Mouse (Mus musculus) midbrain, embryonic 16.5 days (tissue): ENCODE measurements around the gene Tomm6. TPM values are rescaled to one million over a fixed set of nuclear protein-coding genes. Genes with fewer than 3 reads are reported as not detected.

Source experiments
- ATAC-seq: fragments of 200-750 bp; cut with Nextera tagmentation; 2 replicates; pipeline ENCODE4 v1.8.0; 2017; ENCODE audit warnings: moderate TSS enrichment
- H3K27ac ChIP-seq: fragments of 300-500 bp; sonication (generic); 2 replicates; pipeline ENCODE4 v1.5.1; 2014; ENCODE audit warnings: mild to moderate bottlenecking, low read length, mixed read lengths
- H3K27me3 ChIP-seq: fragments of 300-500 bp; sonication (generic); 2 replicates; pipeline ENCODE4 v1.6.1; 2014; ENCODE audit warnings: low read depth, low read length, mixed read lengths; ENCODE audit not compliant: control insufficient read depth, insufficient read depth
- H3K36me3 ChIP-seq: fragments of 300-500 bp; sonication (generic); 2 replicates; pipeline ENCODE4 v1.6.1; 2014; ENCODE audit warnings: mild to moderate bottlenecking, low read length, moderate library complexity, mixed read lengths; ENCODE audit not compliant: control insufficient read depth, insufficient read depth
- H3K4me1 ChIP-seq: fragments of 300-500 bp; sonication (generic); 2 replicates; pipeline ENCODE4 v1.6.1; 2014; ENCODE audit warnings: mild to moderate bottlenecking, low read length, mixed read lengths; ENCODE audit not compliant: control insufficient read depth, insufficient read depth
- H3K4me2 ChIP-seq: fragments of 300-500 bp; sonication (generic); 2 replicates; pipeline ENCODE4 v1.6.1; 2014; ENCODE audit warnings: mild to moderate bottlenecking, low read length, mixed read lengths
- H3K4me3 ChIP-seq: fragments of 300-500 bp; sonication (generic); 2 replicates; pipeline ENCODE4 v1.5.1; 2014; ENCODE audit warnings: low read depth, mild to moderate bottlenecking, low read length, moderate library complexity, mixed read lengths
- H3K9ac ChIP-seq: fragments of 300-500 bp; sonication (generic); 2 replicates; pipeline ENCODE4 v1.6.1; 2014; ENCODE audit warnings: low read depth, low read length, mixed read lengths
- H3K9me3 ChIP-seq: fragments of 300-500 bp; sonication (generic); replicated peaks from 2 replicates; pipeline ENCODE4 v1.6.1; 2014; ENCODE audit warnings: mild to moderate bottlenecking, low read length, mixed read lengths; ENCODE audit not compliant: control insufficient read depth, poor library complexity, severe bottlenecking
- WGBS: fragments of 180-500 bp; shearing (Covaris S2); extraction: QIAGEN DNeasy Blood & Tissue Kit; methylation state at CpG from one replicate; pipeline ENCODE4 v1.1.7; 2014; 5-methylcytosine and 5-hydroxymethylcytosine counted together
- polyA plus RNA-seq: library from polyadenylated mRNA; unstranded; fragments of >200 nt; fragmentation: Nextera tagmentation; extraction: Ambion mirVana; gene quantifications from 2 replicates; pipeline ENCODE4 v1.2.1, GENCODE M21; 2015

Tomm6 gene
- polyA plus RNA-seq, 1 experiment from 2014 or later: 252 TPM

DNA sequence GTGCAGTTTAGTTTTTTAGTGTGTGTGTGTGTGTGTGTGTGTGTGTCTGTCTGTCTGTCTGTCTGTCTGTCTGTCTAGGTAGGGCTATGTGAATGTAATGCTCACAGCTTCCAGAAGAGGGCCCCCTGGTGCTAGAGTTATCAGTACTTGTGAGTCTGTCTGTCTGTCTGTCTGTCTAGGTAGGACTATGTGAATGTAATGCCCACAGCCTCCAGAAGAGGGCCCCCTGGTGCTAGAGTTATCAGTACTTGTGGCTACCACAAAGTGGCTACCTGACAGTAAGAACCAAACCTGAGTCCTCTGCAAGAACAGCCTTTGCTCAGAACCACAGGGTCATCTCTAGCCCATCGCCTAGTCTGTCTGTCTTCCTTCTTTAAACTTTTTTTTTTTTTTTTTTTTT is 41.5 kb downstream of the Tomm6 start:
- Histone ChIP-seq H3K36me3 (no peaks in the 10 kb centered on the region), H3K9me3 (no peaks in the 10 kb centered on the region), H3K9ac (no peak overlapping the region), H3K27ac (no peak overlapping the region), H3K4me1 (no peaks in the 10 kb centered on the region), H3K4me2 (no peak overlapping the region), H3K27me3 (no peaks in the 10 kb centered on the region), H3K4me3 (no peak overlapping the region)
- ATAC-seq: no peak
- 83% methylated on average over 1 of the region's 1 CpGs for WGBS

DNA sequence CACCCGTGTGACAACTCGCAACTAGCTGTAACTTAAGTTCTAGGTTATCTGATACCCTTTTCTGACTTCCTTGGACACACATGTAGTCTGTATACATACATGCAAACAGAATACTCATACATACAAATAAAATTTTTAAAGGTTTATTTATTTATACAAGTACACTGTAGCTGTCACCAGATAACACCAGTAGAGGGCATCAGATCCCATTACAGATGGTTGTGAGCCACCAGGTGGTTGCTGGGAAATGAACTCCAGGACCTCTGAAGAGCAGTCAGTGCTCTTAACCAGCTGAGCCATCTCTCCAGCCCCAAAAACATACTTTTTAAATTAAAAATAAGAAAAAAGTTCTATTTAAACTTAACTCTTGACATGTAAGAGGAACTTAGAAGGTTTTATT is 45.2 kb downstream of the Tomm6 start:
- ATAC-seq: no peak
- Histone ChIP-seq H3K36me3 (no peaks in the 10 kb centered on the region), H3K4me2 (no peak overlapping the region), H3K4me1 (peaks cover 2% of the 10 kb centered on the region; the same call in 1 of the 2 replicates), H3K9me3 (no peaks in the 10 kb centered on the region), H3K4me3 (no peak overlapping the region), H3K9ac (no peak overlapping the region), H3K27me3 (no peaks in the 10 kb centered on the region), H3K27ac (no peak overlapping the region)
- WGBS: 79% methylated on average over 2 of the region's 2 CpGs

Other genes with a start within 250 kb of the Tomm6 start
- 19.8 and 20.8 TPM in 2 replicates for gene Taf8, start 186.1 kb downstream of the Tomm6 start, polyA plus RNA-seq
- 58.4 and 61.4 TPM in 2 replicates for gene Ccnd3, start 183.3 kb downstream of the Tomm6 start, polyA plus RNA-seq
- gene Bysl, start 76.9 kb downstream of the Tomm6 start, polyA plus RNA-seq: 38.6 and 40.7 TPM in 2 replicates
- gene Med20, start 76.8 kb downstream of the Tomm6 start, polyA plus RNA-seq: 47.0 and 47.7 TPM in 2 replicates
- 1.3 and 2.0 TPM in 2 replicates for gene Gm20517, start 76.8 kb downstream of the Tomm6 start, polyA plus RNA-seq
- gene Usp49, start 57.7 kb downstream of the Tomm6 start, polyA plus RNA-seq: 5.3 and 7.3 TPM in 2 replicates
- 46.0 and 54.1 TPM in 2 replicates for gene Frs3, start 644 bp upstream of the Tomm6 start, polyA plus RNA-seq
- 0.88 and 0.92 TPM in 2 replicates for gene Gm21981, start 6.1 kb upstream of the Tomm6 start, polyA plus RNA-seq
- gene Prickle4, start 6.3 kb upstream of the Tomm6 start, polyA plus RNA-seq: 0.77 and 2.4 TPM in 2 replicates
- 0.13 TPM in 1 of 2 replicates, not detected in the other for gene Pgc, start 38.5 kb upstream of the Tomm6 start, polyA plus RNA-seq
- gene Tfeb, start 48.6 kb upstream of the Tomm6 start, polyA plus RNA-seq: 2.9 and 3.0 TPM in 2 replicates
- 2.4 and 2.9 TPM in 2 replicates for gene Mdfi, start 146.3 kb upstream of the Tomm6 start, polyA plus RNA-seq
- gene Foxp4, start 236.3 kb upstream of the Tomm6 start, polyA plus RNA-seq: 35.8 and 38.8 TPM in 2 replicates